Mouse (Mus musculus) liver, adult 2 months (tissue): Measurements from ENCODE around the gene Kcnip2.

Experiments
- CTCF ChIP-seq: fragments of 200-500 bp; IDR thresholded peaks from 2 replicates; pipeline ENCODE4 v1.5.1; 2011; ENCODE audit warnings: low read depth, low read length, control low read depth
- POLR2A ChIP-seq: fragments of 200-500 bp; IDR thresholded peaks from 2 replicates; pipeline ENCODE4 v1.6.1; 2011; ENCODE audit warnings: low read length, control low read depth; ENCODE audit not compliant: insufficient read depth; ENCODE audit errors: extremely low read depth

DNA sequence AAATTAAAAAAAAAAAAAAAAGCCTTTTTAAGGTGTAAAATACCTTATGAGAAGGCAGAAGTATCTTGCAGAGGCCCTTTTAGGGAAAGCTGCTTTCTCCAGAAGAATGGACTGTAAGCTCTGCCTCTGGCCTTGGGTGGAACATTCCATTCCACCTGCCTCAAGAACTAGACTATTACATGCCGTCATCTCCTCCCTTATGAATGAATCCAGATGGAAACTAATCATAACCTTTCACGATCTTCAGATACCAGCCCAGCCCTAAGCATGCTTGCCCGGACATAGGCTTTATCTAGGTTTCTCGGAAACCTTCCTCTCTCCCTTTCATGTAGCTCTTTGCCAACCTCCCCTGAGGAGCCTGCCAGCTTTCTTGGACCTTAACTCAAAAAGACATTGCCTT is 27.5 kb downstream of the Kcnip2 start:
- no peak for TF ChIP-seq CTCF
- no peak for TF ChIP-seq POLR2A
